Mouse (Mus musculus) left cerebral cortex, adult 2 months (tissue): Measurements from ENCODE around the gene Sema3d. TPM values are rescaled to one million over a fixed set of nuclear protein-coding genes. Genes with fewer than 3 reads are reported as not detected.

Experiments used
- DNase-seq, 2 experiments: peaks; one replicate each; pipeline ENCODE4 v3.0.0; 2021 to 2022; ENCODE audit warnings: low spot score in 2 of 2, mixed read lengths in 1 of 2; ENCODE audit errors: extremely low spot score in 1 of 2
- H3K27ac ChIP-seq: fragments of 200-600 bp; 2 replicates; pipeline ENCODE4 v1.8.1; 2022
- H3K4me3 ChIP-seq: fragments of 200-600 bp; 2 replicates; pipeline ENCODE4 v1.8.1; 2022
- CTCF ChIP-seq: fragments of 200-600 bp; IDR thresholded peaks from 2 replicates; pipeline ENCODE4 v1.8.1; 2022; ENCODE audit warnings: antibody characterized with exemption, mild to moderate bottlenecking, moderate library complexity
- intact Hi-C: fragments of 180-260 bp; cut with DNase I; formaldehyde crosslinking; loops from one replicate; pipeline ENCODE4 v1.15.1; 2025
- total RNA-seq, 2 experiments: library from RNA; stranded (reverse); gene quantifications; 2 replicates each; pipeline ENCODE4 v1.2.3; 2021

The Sema3d gene
- total RNA-seq, 2 experiments from 2014 or later = 4.4 to 5.7 TPM

DNA sequence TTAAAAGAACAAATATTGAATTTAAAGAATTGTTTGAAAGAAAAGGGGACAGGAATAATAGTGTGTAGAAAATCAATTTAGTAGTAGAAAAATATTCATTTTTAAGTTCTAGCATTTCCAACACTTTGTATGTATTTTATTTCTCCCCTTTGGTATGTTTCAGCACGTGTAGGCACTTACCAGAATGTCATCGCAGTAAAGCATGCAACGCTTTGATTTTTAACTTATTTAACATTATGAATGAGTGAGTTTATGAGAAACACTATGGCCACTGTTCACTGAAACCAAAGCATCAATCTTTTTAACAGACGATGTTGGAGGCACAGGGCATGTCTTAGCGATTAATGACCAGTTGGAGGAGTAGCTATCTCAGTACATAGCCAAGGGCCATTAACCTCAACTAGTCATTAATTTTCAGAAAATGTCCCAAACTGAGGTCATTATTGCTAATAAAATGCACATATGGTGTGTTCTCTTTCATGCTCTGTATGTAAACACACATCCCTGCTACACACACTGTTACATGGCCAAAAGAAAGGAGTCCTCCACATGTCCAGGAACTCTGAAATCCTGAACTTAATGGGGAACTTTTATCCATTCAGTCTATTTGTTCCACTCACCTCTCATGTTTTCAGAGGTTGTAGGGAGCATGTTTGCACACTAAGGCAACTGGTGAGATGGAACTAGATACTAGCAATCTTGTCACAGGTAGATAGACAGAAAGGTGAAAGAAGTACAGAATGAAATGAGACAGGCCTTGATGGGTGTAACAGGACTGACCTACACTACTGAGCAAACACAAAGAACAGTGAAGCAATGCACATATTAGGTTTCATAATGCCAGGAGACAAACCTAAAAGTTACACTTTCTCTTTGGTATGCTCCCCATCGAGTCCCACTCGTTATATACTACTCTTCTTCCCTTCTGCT lies 59.3 kb downstream of the Sema3d start:
- intact Hi-C loops = no loop called here
- no peak overlapping the region for H3K4me3 ChIP-seq
- H3K27ac ChIP-seq = no peak overlapping the region
- no peak for DNase-seq
- no peak for TF ChIP-seq CTCF

DNA sequence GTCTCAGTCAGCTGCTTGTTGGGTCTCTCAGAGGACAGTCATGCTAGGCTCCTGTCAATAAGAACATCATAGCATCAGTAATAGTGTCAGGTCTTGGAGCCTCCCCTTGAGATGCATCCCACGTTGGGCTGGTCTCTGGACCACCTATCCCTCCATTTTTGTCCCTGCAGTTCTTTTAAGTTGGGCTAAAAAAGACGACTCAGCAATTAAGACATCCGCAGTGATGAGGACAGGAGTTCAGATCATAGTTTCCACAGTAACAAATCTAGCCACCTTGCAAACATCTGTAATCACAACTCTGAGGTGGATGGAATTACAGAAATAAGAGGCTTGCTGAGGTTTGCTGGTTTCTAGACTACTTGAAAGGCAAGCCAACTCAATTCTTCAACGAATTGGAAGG lies 67.9 kb downstream of the Sema3d start:
- Histone ChIP-seq H3K27ac (no peak overlapping the region), H3K4me3 (no peak overlapping the region)
- intact Hi-C loops = no loop called here
- DNase-seq = no peak
- TF ChIP-seq CTCF = no peak

DNA sequence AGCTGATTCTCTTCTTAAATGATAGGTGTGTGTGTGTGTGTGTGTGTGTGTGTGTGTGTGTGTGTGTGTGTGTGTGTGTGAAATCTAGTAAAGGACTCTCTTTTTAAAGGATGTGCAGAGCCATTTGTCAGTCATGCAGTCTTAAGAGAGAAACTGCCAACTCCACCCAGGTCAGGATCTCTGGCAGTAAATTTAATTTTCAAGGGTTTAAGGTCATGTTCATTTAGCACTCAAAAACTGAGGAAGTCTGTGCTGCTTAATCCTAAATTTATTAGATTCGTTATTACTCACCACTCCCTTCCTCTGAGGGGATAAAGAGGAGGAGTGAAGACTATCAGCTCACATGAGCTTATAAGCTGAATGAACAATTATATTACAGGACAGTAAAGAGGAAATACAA lies 71.8 kb downstream of the Sema3d start:
- intact Hi-C loops = no loop called here
- no peak for TF ChIP-seq CTCF
- Histone ChIP-seq H3K4me3 (no peak overlapping the region), H3K27ac (no peak overlapping the region)
- no peak for DNase-seq

DNA sequence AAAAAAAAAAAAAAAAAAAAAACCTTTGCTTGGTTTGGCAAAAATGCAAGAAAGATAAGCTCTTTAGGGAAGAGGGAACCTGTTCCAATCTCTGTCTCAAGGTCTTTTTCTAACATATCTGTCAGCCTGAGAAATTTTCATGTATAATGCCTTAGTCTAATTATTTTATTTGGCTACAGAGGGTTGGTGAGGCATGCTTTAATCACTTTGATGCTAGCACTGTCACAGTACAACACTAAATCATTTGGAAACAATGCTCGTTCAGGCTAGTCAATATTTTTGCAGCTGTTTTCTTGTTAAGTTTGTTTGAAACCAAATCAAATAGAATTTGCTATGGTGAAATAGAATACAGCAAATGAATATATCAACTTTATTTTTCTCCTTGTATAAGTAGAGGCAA lies 74.3 kb downstream of the Sema3d start:
- no peak for TF ChIP-seq CTCF
- intact Hi-C loops = no loop called here
- Histone ChIP-seq H3K4me3 (no peak overlapping the region), H3K27ac (no peak overlapping the region)
- no peak for DNase-seq

DNA sequence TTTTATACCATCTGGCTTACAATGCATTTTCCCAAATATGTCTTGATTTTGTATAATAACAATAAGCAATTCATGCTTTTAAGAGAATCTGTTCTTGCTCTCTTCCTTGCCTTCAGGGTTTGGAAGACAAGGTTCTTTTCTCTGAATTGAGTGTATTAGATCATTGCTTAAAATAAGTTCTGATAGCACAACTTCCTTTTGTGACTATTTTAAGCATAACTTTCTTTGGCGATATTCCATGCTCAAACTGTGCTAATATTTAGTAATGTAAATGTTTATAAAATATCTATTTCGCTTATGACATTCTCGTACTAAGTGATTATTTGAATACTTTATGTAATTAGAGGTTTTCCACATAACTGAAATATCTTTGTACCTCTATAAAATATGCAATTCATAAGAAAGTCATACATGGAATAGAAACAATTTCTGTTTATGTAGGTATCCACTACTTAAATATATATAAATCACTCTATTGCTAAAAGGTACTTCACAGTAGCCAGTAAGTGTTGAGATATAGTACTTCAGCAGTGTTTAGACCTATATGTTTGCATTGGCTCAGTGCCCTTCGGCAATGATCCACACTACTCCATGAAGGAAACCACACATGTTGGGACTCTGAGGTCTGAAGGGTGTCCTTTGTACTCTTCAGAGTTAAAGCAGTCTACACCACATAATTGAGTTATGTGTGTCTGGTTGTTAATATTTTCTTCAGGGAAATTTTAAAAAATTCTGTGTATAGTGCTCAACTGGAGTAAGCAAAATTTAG lies 84.6 kb downstream of the Sema3d start:
- TF ChIP-seq CTCF = no peak
- no peak overlapping the region for H3K27ac ChIP-seq
- no peak for DNase-seq
- H3K4me3 ChIP-seq = no peak overlapping the region
- intact Hi-C loops = no loop called here

DNA sequence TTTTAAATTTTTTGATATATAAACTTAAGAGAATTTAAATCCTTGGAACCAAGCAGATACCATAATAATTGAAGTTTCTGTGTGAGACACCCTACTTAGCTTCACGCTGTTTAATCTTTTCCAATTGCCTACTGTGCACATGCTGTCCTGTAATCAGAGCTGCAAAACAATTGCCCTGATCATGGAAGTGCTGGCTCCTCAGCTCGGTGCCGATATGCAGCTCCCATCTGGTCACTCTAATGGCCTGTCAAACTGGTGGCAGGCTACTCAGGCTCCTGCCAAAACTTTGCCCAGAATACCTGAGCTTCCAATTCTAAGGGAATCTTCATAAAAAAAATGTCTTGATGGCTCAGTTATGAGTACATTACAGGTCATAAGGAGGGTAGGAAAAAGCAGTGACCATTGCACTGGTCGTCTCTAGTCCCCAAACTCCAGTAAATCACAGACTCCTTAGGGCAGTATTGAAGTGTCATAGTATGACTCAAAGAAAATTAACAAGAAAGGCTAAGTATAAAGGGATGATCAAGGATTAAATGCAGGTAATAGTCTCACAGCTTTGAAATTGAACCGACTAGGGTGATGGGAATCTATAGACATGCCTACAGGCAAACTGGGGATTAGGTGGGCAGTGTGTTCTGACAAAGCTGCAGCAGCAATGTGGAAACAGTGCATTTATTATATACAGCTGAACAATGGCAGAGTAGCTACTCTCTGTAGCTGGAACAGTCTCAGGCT lies 91.9 kb downstream of the Sema3d start:
- no peak for TF ChIP-seq CTCF

DNA sequence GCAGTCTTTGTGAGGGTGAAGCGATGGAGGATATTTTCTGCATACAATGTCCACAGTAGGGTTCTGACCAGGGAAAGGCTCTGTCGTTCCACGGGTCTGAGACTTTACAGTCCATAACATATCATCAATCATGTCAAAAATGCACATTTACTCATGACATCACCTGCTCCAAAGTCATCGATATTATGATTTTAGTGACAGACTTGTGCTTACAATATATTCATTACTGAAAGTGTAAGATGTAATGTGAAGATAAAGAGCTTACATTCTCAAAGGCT lies 92.4 kb downstream of the Sema3d start:
- DNase-seq = no peak
- intact Hi-C loops = no loop called here
- no peak overlapping the region for H3K4me3 ChIP-seq
- no peak overlapping the region for H3K27ac ChIP-seq
- no peak for TF ChIP-seq CTCF

More for the DNA sequence above, 91.9 kb downstream of the Sema3d start:
- Histone ChIP-seq H3K27ac (no peak overlapping the region), H3K4me3 (no peak overlapping the region)
- DNase-seq = no peak
- intact Hi-C loops = no loop called here

DNA sequence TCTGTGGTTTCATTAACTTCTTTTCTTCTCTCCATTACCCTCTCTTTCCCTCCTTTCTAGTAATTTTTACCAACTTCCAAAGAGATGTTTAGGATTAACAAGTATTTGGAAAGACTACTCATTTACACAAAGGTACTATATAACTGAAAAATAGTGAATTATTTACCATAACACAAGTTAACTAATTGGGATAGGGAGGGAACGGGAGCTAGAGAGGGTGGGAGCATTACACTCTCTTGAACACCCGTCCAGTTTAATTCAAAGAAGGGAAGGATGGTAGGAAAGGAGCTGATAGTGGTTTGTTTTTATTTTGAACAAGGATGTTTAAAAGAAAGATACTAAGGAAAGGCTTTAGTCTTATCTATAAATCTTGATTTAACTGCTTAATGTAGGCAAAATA lies 104.7 kb downstream of the Sema3d start:
- no peak for DNase-seq
- intact Hi-C loops = no loop called here
- no peak overlapping the region for H3K4me3 ChIP-seq
- H3K27ac ChIP-seq = no peak overlapping the region
- no peak for TF ChIP-seq CTCF

DNA sequence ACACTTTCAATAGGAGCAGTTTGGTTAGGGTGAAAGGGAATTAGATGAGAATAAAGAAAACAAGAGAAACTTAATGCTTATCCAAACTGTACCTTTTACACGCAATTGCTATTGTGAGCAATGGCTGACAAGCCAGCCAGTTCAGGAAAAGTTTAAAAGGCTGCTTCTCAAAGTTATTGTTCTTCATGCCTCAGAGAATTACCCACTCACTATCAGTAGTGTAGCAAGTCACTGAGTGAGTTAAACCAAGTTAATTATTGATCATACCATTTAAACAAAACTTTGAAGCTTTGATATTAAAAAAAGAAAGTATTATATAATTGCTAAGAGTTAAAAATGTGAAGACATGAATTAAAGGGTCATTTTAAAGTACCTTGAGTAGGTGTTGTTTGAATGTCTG lies 108.5 kb downstream of the Sema3d start:
- DNase-seq = no peak
- Histone ChIP-seq H3K27ac (no peak overlapping the region), H3K4me3 (no peak overlapping the region)
- intact Hi-C loops = no loop called here
- no peak for TF ChIP-seq CTCF

DNA sequence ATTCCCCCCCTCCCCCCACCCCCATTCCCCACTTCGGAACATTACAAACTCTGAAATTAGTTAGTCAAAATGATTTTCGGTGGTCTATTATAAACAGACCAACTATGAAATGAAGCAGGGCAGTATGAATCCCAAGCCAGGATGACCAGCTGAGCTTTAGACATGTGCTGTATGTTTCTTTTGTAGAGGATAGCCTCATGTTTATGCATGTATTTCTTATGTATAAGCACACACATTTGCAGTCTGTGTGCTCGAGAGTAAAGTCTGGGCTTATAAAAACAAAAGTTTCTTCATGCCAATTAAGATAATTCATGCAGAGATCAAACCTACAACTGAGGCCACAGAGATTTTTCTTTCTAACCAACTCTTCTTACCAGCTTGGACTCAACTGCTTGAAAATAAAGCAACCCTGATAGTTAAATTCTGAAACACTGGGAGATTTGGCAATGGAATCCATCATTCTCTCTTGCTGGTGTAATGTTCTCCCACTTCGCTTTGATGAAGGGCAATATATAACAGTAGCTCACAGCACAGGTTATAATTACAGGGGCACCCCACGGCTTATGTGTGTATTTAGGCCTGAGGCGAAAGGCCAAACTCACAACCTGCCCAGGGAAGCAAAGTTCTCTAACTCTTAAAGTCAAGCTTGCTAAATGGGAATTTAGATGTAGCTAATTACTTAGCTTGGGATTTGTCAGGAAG lies 115.2 kb downstream of the Sema3d start:
- Histone ChIP-seq H3K4me3 (no peak overlapping the region), H3K27ac (no peak overlapping the region)
- no peak for DNase-seq
- no peak for TF ChIP-seq CTCF
- intact Hi-C loops = no loop called here

DNA sequence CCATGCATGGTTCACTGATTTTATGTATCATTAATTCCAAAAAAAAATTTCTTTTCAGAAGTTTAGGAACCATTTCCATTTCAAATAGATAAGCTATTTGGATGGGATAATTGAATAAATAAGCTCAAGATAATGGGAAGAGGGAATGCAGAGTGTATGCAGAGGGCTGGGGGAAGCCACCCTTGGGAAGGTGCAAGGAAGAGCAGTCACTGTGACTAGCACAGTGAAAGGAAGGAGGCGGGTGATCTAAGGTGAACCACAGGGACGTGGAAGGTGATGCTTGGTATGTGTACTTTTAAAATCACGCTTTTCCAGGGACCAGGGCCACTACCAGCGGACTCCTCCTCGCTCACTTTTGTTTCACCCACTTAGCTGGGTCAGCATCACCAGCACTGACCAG lies 115.9 kb downstream of the Sema3d start:
- Histone ChIP-seq H3K27ac (no peak overlapping the region), H3K4me3 (no peak overlapping the region)
- intact Hi-C loops = no loop called here
- no peak for DNase-seq
- no peak for TF ChIP-seq CTCF
